Mouse (Mus musculus) intestine, embryonic 14.5 days (tissue): ENCODE measurements around the gene Mllt1. TPM values are rescaled to one million over a fixed set of nuclear protein-coding genes. Genes with fewer than 3 reads are reported as not detected.

Experiments
- ATAC-seq: fragments of 200-750 bp; cut with Nextera tagmentation; replicated peaks from 2 replicates; pipeline ENCODE4 v1.8.0; 2017; ENCODE audit warnings: low read depth, moderate number of reproducible peaks, moderate TSS enrichment, moderate library complexity; ENCODE audit not compliant: low FRiP score, low TSS enrichment
- DNase-seq: peaks from one replicate; pipeline ENCODE4 v3.0.0-alpha.2; 2018; ENCODE audit warnings: low spot score
- H3K27ac ChIP-seq: fragments of 300-500 bp; sonication (generic); 2 replicates; pipeline ENCODE4 v1.5.1; 2014; ENCODE audit warnings: low read depth, mild to moderate bottlenecking, control low read depth
- H3K27me3 ChIP-seq: fragments of 300-500 bp; sonication (generic); replicated peaks from 2 replicates; pipeline ENCODE4 v1.6.1; 2014; ENCODE audit warnings: low read length, control low read depth; ENCODE audit not compliant: control insufficient read depth, insufficient read depth
- H3K36me3 ChIP-seq: fragments of 300-500 bp; sonication (generic); 2 replicates; pipeline ENCODE4 v1.6.1; 2014; ENCODE audit warnings: low read length, control low read depth; ENCODE audit not compliant: control insufficient read depth, insufficient read depth
- H3K4me1 ChIP-seq: fragments of 300-500 bp; sonication (generic); replicated peaks from 2 replicates; pipeline ENCODE4 v1.6.1; 2014; ENCODE audit warnings: low read length, control low read depth, mixed read lengths; ENCODE audit not compliant: control insufficient read depth, insufficient read depth
- H3K4me2 ChIP-seq: fragments of 300-500 bp; sonication (generic); 2 replicates; pipeline ENCODE4 v1.6.1; 2014; ENCODE audit warnings: low read length
- H3K4me3 ChIP-seq: fragments of 300-500 bp; sonication (generic); 2 replicates; pipeline ENCODE4 v1.5.1; 2014; ENCODE audit warnings: low read depth, low read length, control low read depth, mixed read lengths
- H3K9ac ChIP-seq: fragments of 300-500 bp; sonication (generic); 2 replicates; pipeline ENCODE4 v1.6.1; 2014; ENCODE audit warnings: mild to moderate bottlenecking, low read length
- H3K9me3 ChIP-seq: fragments of 300-500 bp; sonication (generic); 2 replicates; pipeline ENCODE4 v1.6.1; 2016; ENCODE audit warnings: low read length, control low read depth; ENCODE audit not compliant: control insufficient read depth
- WGBS: fragments of 180-500 bp; shearing (Covaris S2); extraction: QIAGEN DNeasy Blood & Tissue Kit; methylation state at CpG from one replicate; pipeline ENCODE4 v1.1.7; 2014; 5-methylcytosine and 5-hydroxymethylcytosine counted together
- polyA plus RNA-seq: library from polyadenylated mRNA; unstranded; fragments of >200 nt; fragmentation: Nextera tagmentation; extraction: Ambion mirVana; gene quantifications from 2 replicates; pipeline ENCODE4 v1.2.1, GENCODE M21; 2014

The Mllt1 gene
- polyA plus RNA-seq, 1 experiment from 2014 or later = 30.4 TPM

DNA sequence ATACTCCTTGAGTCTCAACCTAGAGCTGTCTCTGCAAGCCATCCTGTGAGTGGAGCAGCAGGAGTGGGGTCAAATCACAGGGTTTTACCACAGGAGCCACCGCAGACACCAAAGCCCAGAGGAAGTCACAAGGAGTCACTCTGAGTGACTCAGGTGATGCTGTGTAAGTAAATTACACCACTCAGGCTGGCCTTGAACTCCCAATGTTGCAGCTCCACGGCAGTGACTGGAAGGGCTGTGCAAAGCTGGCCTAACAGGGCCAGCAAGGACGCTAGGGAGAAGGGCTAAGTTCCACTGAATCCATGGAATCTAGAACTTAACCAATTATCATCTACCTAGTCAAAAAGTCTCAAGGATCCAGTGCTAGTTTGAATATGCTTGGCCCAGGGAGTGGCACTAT is 29.0 kb downstream of the Mllt1 start:
- H3K4me2 ChIP-seq = no peak overlapping the region
- no peak overlapping the region for H3K4me3 ChIP-seq
- 0 out of 2 replicates have a peak, but pooled peaks cover 3% of the 10 kb centered on the region for H3K4me1 ChIP-seq
- no peaks in the 10 kb centered on the region for H3K9me3 ChIP-seq
- no peak for ATAC-seq
- 94% methylated on average over 3 of the region's 3 CpGs for WGBS
- H3K27me3 ChIP-seq = no peaks in the 10 kb centered on the region
- H3K9ac ChIP-seq = no peak overlapping the region
- no peak for DNase-seq
- peaks cover 80% of the 10 kb centered on the region for H3K36me3 ChIP-seq
- no peak overlapping the region for H3K27ac ChIP-seq

DNA sequence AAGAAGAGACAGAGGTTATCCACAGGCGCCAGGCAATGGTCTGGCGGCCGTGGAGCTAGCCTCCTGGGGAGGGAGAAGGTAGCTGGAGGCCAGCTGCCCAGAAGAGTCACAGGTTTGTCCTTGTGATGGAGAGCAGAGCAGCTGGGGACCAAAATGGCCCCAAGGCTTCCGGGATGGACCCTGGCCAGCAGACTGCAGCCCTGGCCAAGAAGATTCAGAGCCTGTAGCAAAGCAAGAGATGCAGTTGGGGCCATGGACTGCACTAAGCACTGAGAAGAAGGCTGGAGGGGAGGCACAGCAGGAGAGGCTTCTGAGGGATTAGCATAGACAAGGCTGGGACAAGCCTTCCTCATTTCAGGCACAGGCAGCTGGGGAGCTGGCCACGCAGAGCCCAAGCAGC is 32.5 kb downstream of the Mllt1 start:
- Histone ChIP-seq H3K4me1 (no peaks in the 10 kb centered on the region), H3K4me3 (no peak overlapping the region), H3K27me3 (no peaks in the 10 kb centered on the region), H3K4me2 (no peak overlapping the region), H3K9ac (no peak overlapping the region), H3K36me3 (peaks cover 86% of the 10 kb centered on the region), H3K9me3 (no peaks in the 10 kb centered on the region), H3K27ac (no peak overlapping the region)
- DNase-seq (no peak), ATAC-seq (no peak)
- WGBS = 91% methylated on average over 5 of the region's 5 CpGs

DNA sequence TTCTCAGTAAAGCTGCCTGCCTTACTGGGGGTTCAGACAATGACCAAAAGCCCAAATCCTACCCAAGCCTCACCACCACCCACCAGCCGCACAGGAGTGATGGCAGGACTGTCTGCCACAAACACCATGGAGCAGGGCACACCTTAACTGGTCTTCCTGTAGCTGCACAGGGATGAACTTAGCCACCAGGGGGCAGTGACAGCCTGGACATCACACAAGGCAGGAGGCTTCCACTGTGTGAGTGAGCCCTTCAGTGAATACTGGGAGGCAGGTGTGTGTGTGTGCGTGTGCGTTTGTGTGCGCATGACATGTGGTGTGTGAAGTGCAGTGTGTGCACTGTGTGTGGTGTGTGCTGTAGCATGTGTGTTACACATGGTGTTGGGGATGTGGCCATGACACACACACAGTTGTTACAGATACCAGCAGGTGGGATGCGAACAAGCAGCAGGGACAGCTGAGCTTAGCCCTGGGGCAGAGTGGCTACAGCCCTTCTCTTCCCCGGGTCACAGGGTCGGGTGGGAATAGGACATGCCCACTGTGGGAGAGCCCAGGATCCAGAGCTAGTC is 37.5 kb downstream of the Mllt1 start:
- no peak overlapping the region for H3K27ac ChIP-seq
- no peaks in the 10 kb centered on the region for H3K9me3 ChIP-seq
- no peak overlapping the region for H3K9ac ChIP-seq
- no peak overlapping the region for H3K4me2 ChIP-seq
- WGBS = 80% methylated on average over 7 of the region's 7 CpGs
- peak; percentile 85 for DNase-seq
- peak; percentile 82 for ATAC-seq
- H3K4me1 ChIP-seq = no peaks in the 10 kb centered on the region
- H3K27me3 ChIP-seq = no peaks in the 10 kb centered on the region
- peaks cover 95% of the 10 kb centered on the region for H3K36me3 ChIP-seq
- no peak overlapping the region for H3K4me3 ChIP-seq

DNA sequence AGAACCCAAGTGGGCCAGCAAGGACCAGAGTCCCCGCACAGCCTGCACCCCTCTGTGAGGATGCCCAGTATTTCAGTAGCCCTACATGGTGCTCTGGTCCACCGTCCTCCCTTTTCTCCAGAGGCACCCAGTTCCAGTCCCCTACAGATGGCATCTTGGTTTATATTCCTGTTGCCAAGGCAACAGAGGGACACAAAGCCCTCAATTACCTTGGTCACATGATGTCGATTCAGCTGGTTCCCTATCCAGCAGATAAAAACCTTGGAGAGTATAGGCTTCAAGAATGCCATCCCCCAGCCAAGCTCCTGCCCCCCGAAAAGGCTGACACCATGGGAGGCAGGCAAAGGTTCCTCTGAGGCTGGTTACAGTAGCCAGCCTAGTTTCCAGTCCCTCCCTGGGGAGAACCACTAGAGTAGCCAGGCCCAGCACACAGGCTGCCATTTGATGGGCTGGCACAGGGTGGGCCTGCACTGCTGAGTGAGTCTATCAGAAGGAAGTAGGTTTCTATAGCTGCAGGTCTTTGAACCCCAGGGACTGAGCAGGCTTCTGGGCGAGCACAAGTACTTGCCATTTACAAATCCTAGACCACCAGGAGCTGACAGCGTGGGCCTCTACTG is 38.6 kb downstream of the Mllt1 start:
- no peak overlapping the region for H3K27ac ChIP-seq
- H3K27me3 ChIP-seq = no peaks in the 10 kb centered on the region
- H3K4me2 ChIP-seq = no peak overlapping the region
- DNase-seq (no peak), ATAC-seq (no peak)
- 88% methylated on average over 6 of the region's 6 CpGs for WGBS
- H3K4me3 ChIP-seq = no peak overlapping the region
- H3K9ac ChIP-seq = no peak overlapping the region
- H3K36me3 ChIP-seq = peaks cover 95% of the 10 kb centered on the region
- no peaks in the 10 kb centered on the region for H3K4me1 ChIP-seq
- H3K9me3 ChIP-seq = no peaks in the 10 kb centered on the region

DNA sequence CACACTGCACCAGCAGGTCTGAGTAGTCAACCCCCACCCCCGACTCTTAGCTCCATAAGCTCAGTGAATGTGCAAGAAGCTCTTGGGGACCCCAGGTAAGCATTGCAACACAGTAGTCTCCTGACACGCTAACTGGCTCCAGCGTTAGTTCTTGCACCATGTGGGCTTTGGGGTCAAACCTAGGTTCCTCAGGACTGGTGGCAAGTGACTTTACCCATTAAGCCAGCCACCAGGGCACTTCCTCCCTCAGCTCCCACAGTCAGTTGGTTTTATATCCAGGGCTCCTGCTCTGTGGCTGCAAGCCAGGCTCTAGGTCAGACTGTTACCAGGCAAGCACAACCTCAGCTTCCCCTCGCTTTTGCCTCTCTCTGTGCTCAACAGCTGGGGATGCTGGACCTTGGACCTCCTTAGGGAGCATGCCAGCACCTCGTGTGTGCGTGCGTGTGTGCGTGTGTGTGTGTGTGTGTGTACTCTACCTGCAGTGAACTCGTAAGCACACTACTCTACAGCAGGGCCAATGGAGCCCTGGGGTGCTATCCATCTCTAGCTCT is 39.8 kb downstream of the Mllt1 start:
- Histone ChIP-seq H3K4me3 (no peak overlapping the region), H3K4me1 (no peaks in the 10 kb centered on the region), H3K9ac (no peak overlapping the region), H3K27ac (no peak overlapping the region), H3K36me3 (peaks cover 90% of the 10 kb centered on the region), H3K9me3 (no peaks in the 10 kb centered on the region), H3K27me3 (no peaks in the 10 kb centered on the region), H3K4me2 (no peak overlapping the region)
- ATAC-seq = no peak
- WGBS = 90% methylated on average over 9 of the region's 9 CpGs
- DNase-seq = no peak

DNA sequence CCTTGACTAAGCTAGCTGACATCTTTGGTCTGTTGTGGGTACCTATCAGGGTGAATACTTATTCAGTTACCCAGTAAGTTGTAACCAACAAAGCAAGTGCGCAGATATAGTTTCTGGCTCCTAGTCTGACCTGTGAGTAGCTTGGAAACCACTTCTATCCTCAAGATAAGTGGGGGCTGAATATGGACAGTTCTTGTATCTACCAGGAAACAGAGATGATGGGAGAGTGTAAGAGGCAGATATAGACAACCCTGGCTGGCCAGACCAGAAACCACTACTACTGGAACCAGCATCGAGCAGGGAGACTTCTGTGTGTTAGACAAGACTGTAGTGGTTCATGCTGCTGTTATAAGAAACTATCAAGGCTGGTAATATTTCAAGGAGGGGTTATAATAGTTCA is 45.2 kb downstream of the Mllt1 start:
- H3K4me1 ChIP-seq = no peaks in the 10 kb centered on the region
- no peak overlapping the region for H3K4me3 ChIP-seq
- 92% methylated on average over 2 of the region's 2 CpGs for WGBS
- DNase-seq (no peak), ATAC-seq (no peak)
- 0 out of 2 replicates have a peak, but pooled peaks cover 3% of the 10 kb centered on the region for H3K9me3 ChIP-seq
- H3K27me3 ChIP-seq = no peaks in the 10 kb centered on the region
- H3K9ac ChIP-seq = no peak overlapping the region
- no peak overlapping the region for H3K4me2 ChIP-seq
- H3K27ac ChIP-seq = no peak overlapping the region
- H3K36me3 ChIP-seq = peaks cover 46% of the 10 kb centered on the region

DNA sequence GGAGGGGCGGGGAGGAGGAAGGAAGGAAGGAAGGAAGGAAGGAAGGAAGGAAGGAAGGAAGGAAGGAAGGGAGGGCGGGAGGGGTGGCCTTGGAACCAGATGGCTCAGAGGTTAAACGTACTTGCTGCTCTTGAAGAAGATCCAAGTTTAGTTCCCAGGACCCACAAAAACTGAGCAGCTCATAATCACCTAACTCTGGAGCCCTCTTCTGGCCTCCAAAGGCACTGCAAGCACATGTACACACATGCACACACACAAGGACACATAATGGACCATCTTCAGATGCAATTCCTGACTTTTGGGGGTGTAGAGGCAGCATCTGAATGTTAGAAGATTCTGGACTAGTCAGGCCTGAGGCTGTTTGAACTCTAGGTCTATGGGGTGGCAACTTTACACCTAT is 47.2 kb downstream of the Mllt1 start:
- H3K27ac ChIP-seq = no peak overlapping the region
- ATAC-seq (no peak), DNase-seq (no peak)
- no peaks in the 10 kb centered on the region; the same call in 1 of the 2 replicates for H3K4me1 ChIP-seq
- H3K36me3 ChIP-seq = peaks cover 27% of the 10 kb centered on the region
- 0 out of 2 replicates have a peak, but pooled peaks cover 3% of the 10 kb centered on the region for H3K9me3 ChIP-seq
- WGBS = 92% methylated on average over 2 of the region's 3 CpGs
- no peak overlapping the region for H3K4me2 ChIP-seq
- no peak overlapping the region for H3K9ac ChIP-seq
- H3K4me3 ChIP-seq = no peak overlapping the region
- H3K27me3 ChIP-seq = no peaks in the 10 kb centered on the region

DNA sequence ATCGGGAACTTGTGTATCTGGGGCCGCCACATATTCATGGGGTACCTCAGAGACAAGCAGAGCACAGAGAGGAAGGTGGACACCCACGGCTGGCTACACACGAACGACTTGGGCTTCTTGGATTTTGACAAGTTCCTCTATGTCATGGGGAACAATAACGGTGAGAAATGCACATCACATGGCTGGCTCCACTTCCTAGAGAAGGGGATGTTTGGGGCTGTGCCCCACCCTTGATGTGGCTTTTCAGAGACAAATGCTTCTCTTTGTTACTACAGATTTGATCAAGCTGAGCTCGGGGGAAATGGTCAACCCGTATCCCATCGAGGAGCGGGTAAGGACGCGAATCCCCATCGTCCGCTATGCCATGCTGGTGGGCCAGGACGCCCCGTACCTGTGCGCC is 50.4 kb downstream of the Mllt1 start:
- Histone ChIP-seq H3K36me3 (no peaks in the 10 kb centered on the region; the same call in 1 of the 2 replicates), H3K27me3 (no peaks in the 10 kb centered on the region), H3K27ac (no peak overlapping the region), H3K9me3 (0 out of 2 replicates have a peak, but pooled peaks cover 3% of the 10 kb centered on the region), H3K9ac (no peak overlapping the region), H3K4me2 (no peak overlapping the region), H3K4me1 (no peaks in the 10 kb centered on the region; the same call in 1 of the 2 replicates), H3K4me3 (no peak overlapping the region)
- no peak for DNase-seq
- 93% methylated on average over 17 of the region's 17 CpGs for WGBS
- ATAC-seq = no peak

DNA sequence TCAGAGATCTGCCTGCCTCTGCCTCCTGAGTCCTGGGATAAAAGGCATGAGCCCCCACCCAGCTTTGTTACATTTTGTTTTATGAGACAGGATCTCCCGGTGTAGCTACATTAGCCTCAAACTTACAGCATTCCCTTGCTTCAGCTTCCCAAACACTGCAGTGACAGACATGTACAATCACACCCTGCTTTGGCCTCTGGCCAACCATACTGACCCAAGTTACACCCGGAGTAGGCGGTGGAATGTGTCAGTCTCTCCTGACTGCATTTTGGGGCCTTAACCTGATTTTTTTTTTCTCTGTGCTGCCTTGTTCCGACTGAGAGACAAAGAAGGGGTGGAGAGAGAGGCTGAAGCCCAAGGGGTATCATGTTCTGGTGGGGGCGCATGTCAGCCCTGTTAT is 50.9 kb downstream of the Mllt1 start:
- no peaks in the 10 kb centered on the region; the same call in 1 of the 2 replicates for H3K4me1 ChIP-seq
- H3K27ac ChIP-seq = no peak overlapping the region
- H3K27me3 ChIP-seq = no peaks in the 10 kb centered on the region
- H3K4me2 ChIP-seq = no peak overlapping the region
- DNase-seq (no peak), ATAC-seq (no peak)
- 65% methylated on average over 5 of the region's 5 CpGs for WGBS
- no peaks in the 10 kb centered on the region for H3K36me3 ChIP-seq
- H3K4me3 ChIP-seq = no peak overlapping the region
- no peak overlapping the region for H3K9ac ChIP-seq
- 0 out of 2 replicates have a peak, but pooled peaks cover 3% of the 10 kb centered on the region for H3K9me3 ChIP-seq
